Mouse (Mus musculus) intestine, postnatal 0 days (tissue): ENCODE results near the gene C530025M09Rik. TPM values are rescaled to one million over a fixed set of nuclear protein-coding genes. Genes with fewer than 3 reads are reported as not detected.

Experiments used
- ATAC-seq: fragments of 200-750 bp; cut with Nextera tagmentation; 2 replicates; pipeline ENCODE4 v1.8.0; 2017; ENCODE audit warnings: mild to moderate bottlenecking, moderate TSS enrichment, moderate library complexity
- H3K27ac ChIP-seq: fragments of 300-500 bp; sonication (generic); 2 replicates; pipeline ENCODE4 v1.5.1; 2014; ENCODE audit warnings: mild to moderate bottlenecking, low read depth, low read length, moderate library complexity
- H3K27me3 ChIP-seq: fragments of 300-500 bp; sonication (generic); replicated peaks from 2 replicates; pipeline ENCODE4 v1.6.1; 2014; ENCODE audit warnings: low read length, mixed read lengths; ENCODE audit not compliant: control insufficient read depth, insufficient read depth
- H3K36me3 ChIP-seq: fragments of 300-500 bp; sonication (generic); 2 replicates; pipeline ENCODE4 v1.6.1; 2014; ENCODE audit warnings: mild to moderate bottlenecking, moderate library complexity; ENCODE audit not compliant: control insufficient read depth, insufficient read depth
- H3K4me1 ChIP-seq: fragments of 300-500 bp; sonication (generic); replicated peaks from 2 replicates; pipeline ENCODE4 v1.6.1; 2014; ENCODE audit warnings: antibody characterized with exemption, low read length, mixed read lengths; ENCODE audit not compliant: control insufficient read depth, insufficient read depth
- H3K4me2 ChIP-seq: fragments of 300-500 bp; sonication (generic); replicated peaks from 2 replicates; pipeline ENCODE4 v1.6.1; 2014; ENCODE audit warnings: low read depth, mild to moderate bottlenecking, moderate library complexity
- H3K4me3 ChIP-seq: fragments of 300-500 bp; sonication (generic); 2 replicates; pipeline ENCODE4 v1.5.1; 2014; ENCODE audit warnings: low read depth, low read length
- H3K9ac ChIP-seq: fragments of 300-500 bp; sonication (generic); 2 replicates; pipeline ENCODE4 v1.6.1; 2014; ENCODE audit warnings: mild to moderate bottlenecking, low read depth, low read length
- H3K9me3 ChIP-seq: fragments of 300-500 bp; sonication (generic); 2 replicates; pipeline ENCODE4 v1.6.1; 2016; ENCODE audit warnings: mixed run types; ENCODE audit not compliant: control insufficient read depth
- CTCF ChIP-seq: sonication (generic); IDR thresholded peaks from 2 replicates; pipeline ENCODE4 v1.5.1; 2016; ENCODE audit warnings: low read depth, mild to moderate bottlenecking, control low read depth, antibody characterized with exemption, moderate library complexity
- WGBS: fragments of 180-500 bp; shearing (Covaris S2); extraction: QIAGEN DNeasy Blood & Tissue Kit; methylation state at CpG from one replicate; pipeline ENCODE4 v1.1.7; 2014; 5-methylcytosine and 5-hydroxymethylcytosine counted together
- polyA plus RNA-seq: library from polyadenylated mRNA; unstranded; fragments of >200 nt; fragmentation: Nextera tagmentation; extraction: Ambion mirVana; gene quantifications from 2 replicates; pipeline ENCODE4 v1.2.1, GENCODE M21; 2015

C530025M09Rik gene
- 0.35 and 0.54 TPM in 2 replicates for polyA plus RNA-seq

- Histone ChIP-seq H3K9me3 (no peaks in the 10 kb centered on the region), H3K36me3 (no peaks in the 10 kb centered on the region), H3K4me1 (no peaks in the 10 kb centered on the region), H3K27me3 (peaks cover 30% of the 10 kb centered on the region), H3K9ac (no peak within 1 kb of the TSS; the same call in 1 of the 2 replicates), H3K4me3 (peak within 1 kb of the TSS; percentile 40), H3K4me2 (peak within 1 kb of the TSS; percentile 66), H3K27ac (no peak within 1 kb of the TSS)
- no peak for TF ChIP-seq CTCF
- under 1% methylated on average over 76 of the region's 82 CpGs for WGBS
- ATAC-seq, result peak; percentile 36; the same call in 1 of the 2 replicates
Measured at GRCm38 (mm10) chr2:149830536-149831458, at the start of gene C530025M09Rik. Gene C530025M09Rik, minus strand, starts transcription at chr2:149831213.

- Histone ChIP-seq H3K27ac (no peak overlapping the region), H3K36me3 (no peaks in the 10 kb centered on the region), H3K4me3 (no peak overlapping the region), H3K4me2 (no peak overlapping the region), H3K27me3 (no peaks in the 10 kb centered on the region), H3K4me1 (no peaks in the 10 kb centered on the region), H3K9me3 (no peaks in the 10 kb centered on the region), H3K9ac (no peak overlapping the region)
- TF ChIP-seq CTCF, result no peak
- WGBS, result 49% methylated on average over 2 of the region's 2 CpGs
- no peak for ATAC-seq
Measured at GRCm38 (mm10) chr2:149877954-149878353, 46.9 kb upstream of the C530025M09Rik start.

GRCm38 (mm10) chr2:149873346-149873745, 42.3 kb upstream of the C530025M09Rik start:
- WGBS, result 96% methylated on average over 3 of the region's 3 CpGs
- Histone ChIP-seq H3K4me3 (no peak overlapping the region), H3K4me2 (no peak overlapping the region), H3K9ac (no peak overlapping the region), H3K9me3 (no peaks in the 10 kb centered on the region), H3K36me3 (no peaks in the 10 kb centered on the region), H3K4me1 (no peaks in the 10 kb centered on the region), H3K27ac (no peak overlapping the region), H3K27me3 (no peaks in the 10 kb centered on the region)
- ATAC-seq, result no peak
- TF ChIP-seq CTCF, result no peak

GRCm38 (mm10) chr2:149872496-149872895, 41.5 kb upstream of the C530025M09Rik start:
- Histone ChIP-seq H3K27me3 (no peaks in the 10 kb centered on the region), H3K36me3 (no peaks in the 10 kb centered on the region), H3K4me2 (no peak overlapping the region), H3K27ac (no peak overlapping the region), H3K4me1 (no peaks in the 10 kb centered on the region), H3K4me3 (no peak overlapping the region), H3K9me3 (no peaks in the 10 kb centered on the region), H3K9ac (no peak overlapping the region)
- WGBS, result 88% methylated on average over 4 of the region's 4 CpGs
- TF ChIP-seq CTCF, result no peak
- ATAC-seq, result no peak

- H3K27me3 ChIP-seq, result no peaks in the 10 kb centered on the region
- no peaks in the 10 kb centered on the region for H3K36me3 ChIP-seq
- WGBS, result 86% methylated on average over 2 of the region's 2 CpGs
- H3K4me3 ChIP-seq, result no peak overlapping the region
- no peak for ATAC-seq
- no peak overlapping the region for H3K4me2 ChIP-seq
- H3K4me1 ChIP-seq, result no peaks in the 10 kb centered on the region
- no peak for TF ChIP-seq CTCF
- no peak overlapping the region for H3K9ac ChIP-seq
- H3K27ac ChIP-seq, result no peak overlapping the region
- H3K9me3 ChIP-seq, result no peaks in the 10 kb centered on the region
Measured at GRCm38 (mm10) chr2:149870496-149870895, 39.5 kb upstream of the C530025M09Rik start.

GRCm38 (mm10) chr2:149865914-149866435, 35.0 kb upstream of the C530025M09Rik start:
- H3K27me3 ChIP-seq, result no peaks in the 10 kb centered on the region
- H3K9ac ChIP-seq, result no peak overlapping the region
- no peaks in the 10 kb centered on the region for H3K9me3 ChIP-seq
- H3K27ac ChIP-seq, result no peak overlapping the region
- no peak for ATAC-seq
- H3K36me3 ChIP-seq, result no peaks in the 10 kb centered on the region
- 66% methylated on average over 5 of the region's 5 CpGs for WGBS
- H3K4me1 ChIP-seq, result no peaks in the 10 kb centered on the region
- TF ChIP-seq CTCF, result no peak
- no peak overlapping the region for H3K4me2 ChIP-seq
- H3K4me3 ChIP-seq, result no peak overlapping the region
